Mouse (Mus musculus) layer of hippocampus, adult 9-11 months (tissue): Measurements from ENCODE around the gene Rbm31y.
"Not testable (repeated sequence)": the region's sequence is repeated elsewhere in the genome, so short reads cannot be mapped to it uniquely, and the experiment has no call there.

ENCODE experiments used
- DNase-seq: peaks from one replicate; pipeline ENCODE4 v3.0.0; 2022

Rbm31y gene

DNA sequence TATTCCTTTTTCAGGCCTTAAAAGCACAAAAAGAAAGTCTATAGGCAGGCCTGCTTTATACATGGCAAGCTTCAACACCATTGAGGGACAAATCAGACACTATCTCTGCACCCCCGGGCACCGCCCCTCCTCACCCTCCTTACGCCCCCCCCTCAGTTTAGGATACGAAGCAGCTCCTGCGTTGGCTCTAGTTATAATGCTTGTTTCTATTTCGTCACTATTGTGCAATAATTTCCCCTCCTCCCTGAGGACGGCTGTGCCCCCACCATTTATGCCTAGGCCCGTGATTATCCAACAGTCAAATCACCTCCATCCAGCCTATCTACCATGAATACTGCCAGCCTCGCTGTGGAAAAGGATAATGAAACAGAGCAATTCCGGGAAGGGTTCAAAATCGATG, at the start of gene Rbm31y:
TSS of gene Rbm31y (plus strand) at position 301 of the 400 bp plus-strand sequence.
- not testable (repeated sequence) for DNase-seq
